Mouse (Mus musculus) cerebellum, adult 2 months (tissue): ENCODE data around the gene Zbtb37.

Experiments used
- CTCF ChIP-seq: fragments of 200-500 bp; IDR thresholded peaks from 2 replicates; pipeline ENCODE4 v1.5.1; 2011; ENCODE audit warnings: low read depth, mild to moderate bottlenecking, control low read depth, low read length, moderate library complexity, borderline replicate concordance; ENCODE audit not compliant: insufficient read depth
- POLR2A ChIP-seq: fragments of 200-500 bp; IDR thresholded peaks from 2 replicates; pipeline ENCODE4 v1.6.1; 2011; ENCODE audit warnings: low read length, control low read depth, borderline replicate concordance; ENCODE audit not compliant: insufficient read depth

DNA sequence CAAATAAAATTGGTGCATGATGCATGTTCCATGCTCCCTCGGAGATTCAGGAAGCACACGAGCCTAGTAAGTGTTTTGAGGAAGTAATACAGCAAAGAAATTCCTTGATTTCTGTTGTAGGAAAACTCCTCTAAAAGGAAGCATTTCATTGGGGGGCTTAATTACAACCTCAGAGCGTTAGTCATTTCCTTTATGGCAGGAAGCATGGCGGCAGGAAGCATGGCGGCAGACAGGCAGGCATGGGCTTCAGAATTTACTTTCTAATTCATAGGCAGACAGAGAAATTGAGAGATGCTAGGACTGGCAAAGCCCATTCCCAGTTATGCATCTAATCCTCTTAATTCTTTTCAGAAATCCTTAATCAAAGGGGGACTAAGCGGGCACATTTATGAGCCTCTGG, 40.8 kb downstream of the Zbtb37 start:
- TF ChIP-seq POLR2A (no peak), CTCF (no peak)
